Mouse (Mus musculus) inflammation-experienced regulatory T-cells, adult 6 months (primary cell): ENCODE results near the gene Cphx1. TPM values are rescaled to one million over a fixed set of nuclear protein-coding genes. Genes with fewer than 3 reads are reported as not detected.
"Not testable (repeated sequence)": the region's sequence is repeated elsewhere in the genome, so short reads cannot be mapped to it uniquely, and the experiment has no call there.

Experiments used
- ATAC-seq: one replicate; pipeline ENCODE4 v1.8.0; 2017
- polyA plus RNA-seq, 3 experiments: library from polyadenylated mRNA; unstranded; fragments of 100-300 nt; shearing (Covaris generic); gene quantifications; one replicate each; pipeline ENCODE4 v1.2.1; 2017

The Cphx1 gene
- not detected for polyA plus RNA-seq

- not testable (repeated sequence) for ATAC-seq
Measured at GRCm38 (mm10) chr14:25938004-25938403, at the start of gene Cphx1. Cphx1 (plus strand) TSS chr14:25938304.

DNA sequence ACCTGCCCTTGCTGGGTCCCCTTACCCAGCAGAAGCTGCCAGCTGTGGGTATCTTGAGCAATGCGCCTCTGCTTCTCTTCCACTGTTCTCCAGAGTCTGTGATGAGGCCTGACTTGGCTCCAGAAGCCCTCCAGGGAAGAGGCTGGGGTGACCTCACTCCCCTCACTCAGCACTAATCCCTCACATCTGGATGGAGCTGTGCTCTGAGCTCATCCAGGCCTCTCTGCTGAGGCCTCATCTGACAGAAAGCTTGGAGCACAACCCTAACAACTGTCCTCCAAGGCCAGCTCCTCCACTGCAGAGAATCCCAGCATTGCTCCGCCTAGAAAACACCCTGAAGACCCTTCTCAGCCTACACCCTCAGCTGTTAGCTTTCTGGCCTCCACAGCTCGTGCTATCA, 43.5 kb upstream of the Cphx1 start:
- not testable (repeated sequence) for ATAC-seq

GRCm38 (mm10) chr14:25895686-25896085, 42.4 kb upstream of the Cphx1 start:
- ATAC-seq = not testable (repeated sequence)

- not testable (repeated sequence) for ATAC-seq
Measured at GRCm38 (mm10) chr14:25903000-25903399, 35.1 kb upstream of the Cphx1 start, which contains the start of gene Plac9a. Plac9a (minus strand) TSS chr14:25903100.

DNA sequence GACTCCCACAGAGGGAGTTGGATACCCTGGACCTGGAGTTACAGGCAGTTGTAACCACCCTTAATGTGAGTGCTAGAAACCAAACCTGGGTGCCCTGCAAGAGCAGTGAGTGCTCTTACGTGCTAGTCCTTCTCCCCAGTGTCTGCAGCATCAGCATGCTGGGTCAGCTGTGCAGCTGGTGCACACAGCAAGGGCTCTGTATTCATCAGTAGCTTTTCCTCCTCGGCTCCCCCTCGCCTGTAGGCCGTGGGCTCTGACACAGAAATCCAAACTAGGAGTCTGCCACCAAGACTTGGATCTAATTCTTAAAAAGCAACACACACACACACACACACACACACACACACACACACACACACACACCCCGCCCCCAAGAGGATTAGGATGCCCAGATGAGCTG, 32.9 kb upstream of the Cphx1 start:
- ATAC-seq = not testable (repeated sequence)

DNA sequence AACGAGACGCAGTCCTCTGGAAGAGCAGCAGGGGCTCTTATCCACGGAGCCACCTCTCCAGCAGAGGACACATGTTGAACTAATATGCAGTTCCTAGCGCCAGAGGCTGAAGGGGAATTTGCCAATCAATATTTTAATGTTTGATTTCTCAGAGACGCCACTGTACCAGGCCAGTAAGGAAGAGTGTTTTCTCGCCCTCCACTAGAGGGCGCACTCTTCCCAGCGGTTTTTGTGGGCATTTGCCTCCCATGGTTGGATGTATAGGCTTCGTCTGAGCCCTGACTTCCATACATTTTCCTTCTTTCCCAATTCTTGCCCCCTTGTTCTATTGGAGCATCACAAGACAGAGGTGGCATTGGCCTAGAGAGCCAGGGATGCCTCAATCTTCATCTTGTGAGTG, 30.8 kb upstream of the Cphx1 start:
- ATAC-seq = not testable (repeated sequence)

- ATAC-seq = not testable (repeated sequence)
Measured at GRCm38 (mm10) chr14:25908976-25909375, 29.1 kb upstream of the Cphx1 start.

DNA sequence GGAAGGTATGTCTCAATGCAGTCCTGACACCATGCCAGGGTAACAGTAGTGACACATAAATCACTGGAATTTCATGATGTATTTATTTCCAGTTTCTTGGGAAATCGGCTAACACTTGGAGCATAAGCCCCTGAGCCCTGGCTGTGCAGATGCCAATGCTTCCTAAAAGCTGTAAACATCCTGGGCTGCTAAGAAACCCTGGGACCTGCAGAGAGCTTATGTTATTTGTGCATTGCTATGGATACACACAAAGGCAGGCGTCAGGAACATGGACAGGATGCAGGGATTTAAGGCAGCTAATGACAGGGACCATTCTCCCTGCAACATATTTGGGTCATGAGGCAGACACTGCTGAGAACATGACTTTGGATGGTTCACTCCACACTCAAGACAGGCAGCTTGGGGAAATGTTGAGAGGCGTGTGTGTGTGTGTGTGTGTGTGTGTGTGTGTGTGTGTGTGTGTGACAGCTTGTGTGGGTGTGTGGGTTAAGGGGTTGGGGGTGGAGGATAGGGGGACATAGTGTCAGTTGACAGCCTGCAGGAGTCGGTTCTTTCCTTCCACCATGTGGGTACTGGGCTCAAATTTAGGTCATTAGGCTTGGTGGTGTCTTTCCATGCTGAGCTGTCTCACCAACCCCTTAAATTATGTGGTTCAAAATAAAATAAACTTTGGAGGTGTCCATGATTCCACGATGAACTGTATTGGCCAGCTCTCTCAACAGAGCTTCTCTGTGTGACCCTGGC, 19.5 kb upstream of the Cphx1 start:
- not testable (repeated sequence) for ATAC-seq

DNA sequence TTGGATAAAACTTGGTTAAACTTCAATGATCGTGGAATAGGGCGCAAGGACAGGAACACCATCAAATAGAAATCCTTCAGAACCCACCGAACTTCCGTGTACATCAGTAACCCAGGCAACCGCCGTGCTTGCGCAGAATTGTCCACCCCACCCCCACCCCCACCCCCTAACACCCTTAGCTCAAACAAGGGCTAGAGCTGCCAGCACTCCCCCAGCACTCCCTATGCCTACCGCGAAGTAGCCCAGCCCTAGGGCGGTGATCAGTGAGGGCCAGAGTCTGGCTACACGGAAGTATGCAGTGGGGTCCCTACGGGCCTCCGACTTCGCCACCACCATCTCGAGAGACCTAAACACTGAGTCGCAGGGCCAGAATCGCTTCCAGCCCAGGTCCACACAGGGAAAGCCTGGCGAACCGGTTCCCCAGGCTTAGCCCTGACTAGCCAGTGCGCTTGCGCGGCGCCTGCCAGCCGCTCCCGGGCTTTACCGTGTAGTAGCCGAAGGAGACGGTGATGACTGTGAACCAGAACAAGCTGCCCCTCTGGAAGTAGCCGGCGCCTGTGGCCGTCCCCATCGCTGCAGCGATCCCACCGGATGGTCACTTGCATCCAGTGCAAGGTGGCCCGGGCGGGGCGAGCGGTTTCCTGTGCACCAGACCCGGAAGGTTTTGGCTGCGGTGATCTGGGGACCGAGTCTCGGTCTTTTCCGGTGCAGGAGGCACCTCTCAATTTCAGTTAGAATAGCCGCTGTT, 11.1 kb upstream of the Cphx1 start:
- peak; percentile 55 for ATAC-seq

GRCm38 (mm10) chr14:25927562-25927881, 10.6 kb upstream of the Cphx1 start, which contains the start of gene Tmem254a:
Tmem254a (minus strand) TSS chr14:25927672.
- ATAC-seq = peak; percentile 91

- ATAC-seq = not testable (repeated sequence)
Measured at GRCm38 (mm10) chr14:25936867-25937630, 1.1 kb upstream of the Cphx1 start.

- ATAC-seq = not testable (repeated sequence)
Measured at GRCm38 (mm10) chr14:25957861-25958260, 19.8 kb downstream of the Cphx1 start.

GRCm38 (mm10) chr14:25978371-25979241, 40.5 kb downstream of the Cphx1 start, which contains the start of gene Duxbl1:
Duxbl1 (plus strand) TSS chr14:25978577.
- not testable (repeated sequence) for ATAC-seq

DNA sequence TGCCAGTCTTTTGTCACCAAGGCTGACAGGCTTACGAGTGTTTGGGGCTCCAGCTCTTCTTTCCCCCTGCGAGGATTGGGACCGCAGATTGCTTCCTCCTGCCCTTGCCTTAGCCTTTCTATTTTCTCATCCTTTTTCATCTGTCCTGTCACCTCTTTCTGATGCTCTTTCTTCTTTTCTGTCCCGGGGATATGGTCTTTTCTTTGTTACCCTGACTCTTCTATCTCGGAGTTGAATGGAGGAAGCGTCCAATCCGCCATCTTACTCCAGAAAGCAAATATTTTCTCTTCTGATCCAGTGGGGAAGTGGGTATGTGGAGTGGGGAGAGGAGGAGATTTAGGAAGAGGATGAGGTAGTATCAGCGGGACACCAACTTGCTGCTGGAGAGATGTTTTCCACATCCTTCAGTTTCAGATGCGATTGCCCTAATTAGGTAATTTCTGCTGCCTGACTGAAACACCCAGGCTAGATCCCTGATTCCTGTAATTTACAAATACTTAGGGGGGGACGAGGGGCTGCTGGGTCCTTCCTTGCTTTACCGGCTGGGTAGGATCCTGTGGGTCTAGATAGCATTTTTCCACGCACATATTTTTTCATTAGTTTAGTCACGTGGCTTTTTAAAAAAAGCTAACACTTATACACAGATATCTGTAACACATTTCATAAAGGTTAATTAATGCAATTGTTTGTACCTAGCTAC, 41.3 kb downstream of the Cphx1 start:
- not testable (repeated sequence) for ATAC-seq

DNA sequence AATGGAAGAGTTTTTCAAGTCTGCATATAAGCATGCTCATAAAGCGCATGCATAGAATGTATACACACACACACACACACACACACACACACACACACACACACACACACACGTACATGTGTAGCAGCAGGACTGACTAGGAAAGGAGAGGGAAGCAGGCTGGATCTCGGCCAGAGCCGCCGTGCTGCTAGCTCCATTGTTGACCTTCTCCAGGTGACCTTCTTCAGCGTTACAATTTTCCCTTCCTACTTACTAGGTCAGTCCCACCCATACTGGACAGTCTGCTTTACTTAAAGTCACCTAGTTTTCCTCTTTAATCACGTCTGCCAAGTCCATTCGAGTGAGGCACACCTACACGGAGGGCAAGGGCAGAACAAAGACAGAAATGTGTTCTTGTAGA, 43.8 kb downstream of the Cphx1 start:
- ATAC-seq = not testable (repeated sequence)

Other genes with a start within 250 kb of the Cphx1 start
- gene Ppif, start 244.2 kb upstream of the Cphx1 start, polyA plus RNA-seq = 10 to 100 TPM; 19.9 to 30.3 (median 23.0) TPM
- under 1 TPM; 0.11 to 0.28 (median 0.23) TPM for gene Zcchc24, start 169.3 kb upstream of the Cphx1 start, polyA plus RNA-seq
- 10 to 100 TPM; 55.1 to 93.1 (median 65.4) TPM for gene Anxa11, start 96.1 kb upstream of the Cphx1 start, polyA plus RNA-seq
- gene Plac9a, start 35.2 kb upstream of the Cphx1 start, polyA plus RNA-seq = not detected
- gene Tmem254a, start 10.6 kb upstream of the Cphx1 start, polyA plus RNA-seq = 1 to 10 TPM; 2.7 to 8.9 (median 4.3) TPM
- gene Duxbl1, start 40.3 kb downstream of the Cphx1 start, polyA plus RNA-seq = not detected
- not detected for gene Gm9780, start 104.4 kb downstream of the Cphx1 start, polyA plus RNA-seq
- 10 to 100 TPM; 25.1 to 93.3 (median 41.0) TPM for gene Tmem254c, start 129.1 kb downstream of the Cphx1 start, polyA plus RNA-seq
- under 1 TPM in 1 of 3 experiments, not detected in 2; 0.33 TPM for gene Cphx2, start 143.2 kb downstream of the Cphx1 start, polyA plus RNA-seq
- not detected for gene Cphx3, start 144.0 kb downstream of the Cphx1 start, polyA plus RNA-seq
- not detected for gene Duxbl2, start 180.0 kb downstream of the Cphx1 start, polyA plus RNA-seq
- not detected for gene Plac9b, start 244.2 kb downstream of the Cphx1 start, polyA plus RNA-seq